Mouse (Mus musculus): Measurements from ENCODE around the gene Gpr155.

DNA sequence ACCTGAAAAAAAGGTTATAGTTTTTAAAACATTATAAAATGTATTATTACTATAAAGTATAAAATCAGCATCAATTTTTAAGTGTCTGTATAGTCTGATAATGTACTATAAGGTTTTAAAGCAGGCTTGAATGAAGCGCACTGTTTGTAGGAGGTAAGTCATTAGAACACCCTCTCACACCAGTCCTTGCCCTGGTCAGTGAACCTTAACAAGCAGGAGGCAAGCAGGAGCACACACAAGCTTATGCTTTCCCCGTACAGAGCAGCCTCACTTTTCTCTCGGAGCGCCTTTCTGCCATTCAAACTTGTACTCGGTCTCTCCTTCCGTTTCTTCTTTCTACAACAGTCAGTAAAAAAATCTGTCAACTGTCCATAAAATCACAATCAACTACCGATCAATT is 80.4 kb downstream of the Gpr155 start:
- TF ChIP-seq POLR2A (IDR thresholded peaks at IDR 0.05; ENCODE audit: extremely low read depth, insufficient read depth, low read length): no peak
- TF ChIP-seq CTCF (IDR thresholded peaks at IDR 0.05; ENCODE audit: low read depth, low read length): no peak
